Mouse (Mus musculus): ENCODE measurements around the gene Myh2. TPM values are rescaled to one million over a fixed set of nuclear protein-coding genes. Genes with fewer than 3 reads are reported as not detected.

Myh2 gene
- total RNA-seq (2021) (not detected), polyA plus RNA-seq (2012; rRNA removed) (not detected in 2 replicates)
- long read RNA-seq = 0 reads

DNA sequence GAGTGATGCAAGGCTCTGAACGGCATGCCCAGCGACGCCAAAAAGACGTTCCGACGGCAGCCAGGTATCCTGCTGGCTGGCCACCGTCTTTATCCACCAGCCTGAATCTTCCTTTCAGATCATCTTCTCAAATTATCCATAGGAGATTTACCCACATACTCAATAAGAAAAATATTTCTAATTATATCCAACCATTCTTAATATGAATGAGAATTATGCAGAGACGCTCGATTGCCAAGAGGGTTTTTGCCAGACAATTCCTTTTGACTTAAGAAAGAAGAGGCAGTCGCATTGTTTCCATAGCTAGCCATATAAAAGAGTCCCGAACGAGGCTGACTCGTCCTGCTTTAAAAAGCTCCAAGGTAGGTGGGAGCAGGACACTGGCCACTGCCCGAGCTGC, at the start of gene Myh2:
Gene Myh2 (plus strand): TSS at position 301 of the 400 bp plus-strand sequence.
- TF ChIP-seq POLR2A (IDR thresholded peaks at IDR 0.05; ENCODE audit: insufficient read depth, low read depth, low read length) (no peak), CTCF (IDR thresholded peaks at IDR 0.05) (no peak), EP300 (IDR thresholded peaks at IDR 0.05; ENCODE audit: insufficient read depth, low read depth, low read length) (no peak)
- intact Hi-C loops (cut with DNase I) = no loop called here
- H3K4me1 ChIP-seq (ENCODE audit: control insufficient read depth, insufficient read depth, low read length) = no peaks in the 10 kb centered on the region
- no peaks in the 10 kb centered on the region for H3K27me3 ChIP-seq (ENCODE audit: control insufficient read depth, insufficient read depth, low read length)
- 82% methylated on average over 14 of the region's 14 CpGs for WGBS
- no peak for DNase-seq
- no peaks in the 10 kb centered on the region for H3K36me3 ChIP-seq (ENCODE audit: control insufficient read depth, insufficient read depth, low read length)
- H3K9ac ChIP-seq (ENCODE audit: low read depth, low read length) = no peak within 1 kb of the TSS
- H3K27ac ChIP-seq = no peak within 1 kb of the TSS
- no peak within 1 kb of the TSS for H3K4me3 ChIP-seq
- no peaks in the 10 kb centered on the region for H3K79me2 ChIP-seq (replicated peaks; ENCODE audit: control insufficient read depth, insufficient read depth, low read length)

GRCm38 (mm10) chr11:67124943-67125342, 45.9 kb upstream of the Myh2 start:
- H3K4me1 ChIP-seq (ENCODE audit: control insufficient read depth, insufficient read depth, low read length) = no peaks in the 10 kb centered on the region
- DNase-seq = no peak
- intact Hi-C loops (cut with DNase I) = no loop called here
- H3K79me2 ChIP-seq (replicated peaks; ENCODE audit: control insufficient read depth, insufficient read depth, low read length) = no peaks in the 10 kb centered on the region
- H3K9ac ChIP-seq (ENCODE audit: low read depth, low read length) = no peak overlapping the region
- TF ChIP-seq EP300 (IDR thresholded peaks at IDR 0.05; ENCODE audit: insufficient read depth, low read depth, low read length) = no peak
- no peak for TF ChIP-seq CTCF (IDR thresholded peaks at IDR 0.05)
- TF ChIP-seq POLR2A (IDR thresholded peaks at IDR 0.05; ENCODE audit: insufficient read depth, low read depth, low read length) = no peak
- no peak overlapping the region for H3K27ac ChIP-seq
- no peaks in the 10 kb centered on the region for H3K27me3 ChIP-seq (ENCODE audit: control insufficient read depth, insufficient read depth, low read length)
- 81% methylated on average over 7 of the region's 7 CpGs for WGBS
- no peak overlapping the region for H3K4me3 ChIP-seq
- no peaks in the 10 kb centered on the region for H3K36me3 ChIP-seq (ENCODE audit: control insufficient read depth, insufficient read depth, low read length)

GRCm38 (mm10) chr11:67125361-67125760, 45.5 kb upstream of the Myh2 start:
- WGBS = 72% methylated on average over 17 of the region's 17 CpGs
- Histone ChIP-seq H3K27me3 (ENCODE audit: control insufficient read depth, insufficient read depth, low read length) (no peaks in the 10 kb centered on the region), H3K4me1 (ENCODE audit: control insufficient read depth, insufficient read depth, low read length) (no peaks in the 10 kb centered on the region), H3K9ac (ENCODE audit: low read depth, low read length) (no peak overlapping the region), H3K27ac (no peak overlapping the region), H3K4me3 (no peak overlapping the region), H3K79me2 (replicated peaks; ENCODE audit: control insufficient read depth, insufficient read depth, low read length) (no peaks in the 10 kb centered on the region), H3K36me3 (ENCODE audit: control insufficient read depth, insufficient read depth, low read length) (no peaks in the 10 kb centered on the region)
- no peak for TF ChIP-seq EP300 (IDR thresholded peaks at IDR 0.05; ENCODE audit: insufficient read depth, low read depth, low read length)
- TF ChIP-seq POLR2A (IDR thresholded peaks at IDR 0.05; ENCODE audit: insufficient read depth, low read depth, low read length) = no peak
- no peak for TF ChIP-seq CTCF (IDR thresholded peaks at IDR 0.05)
- DNase-seq = no peak
- intact Hi-C loops (cut with DNase I) = no loop called here

DNA sequence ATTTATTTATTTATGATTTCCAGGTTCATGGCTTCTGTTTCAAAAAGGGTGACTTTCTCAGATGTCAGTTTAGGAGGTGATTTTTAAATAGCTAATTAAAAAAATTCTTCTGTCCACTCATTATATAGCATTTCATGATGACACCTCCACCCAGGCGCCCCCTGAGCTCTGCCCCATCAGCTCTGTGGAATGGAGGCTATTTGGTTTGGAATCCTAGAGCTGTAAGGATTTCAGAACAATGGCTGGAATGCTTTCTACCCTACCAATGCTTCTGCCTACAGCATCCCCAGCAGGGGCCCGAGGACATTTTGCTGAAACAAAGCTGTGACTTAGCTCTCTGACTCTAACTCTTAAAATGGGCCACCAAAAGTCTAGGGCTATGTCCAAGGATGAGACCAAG, 37.3 kb upstream of the Myh2 start:
- no peak overlapping the region for H3K9ac ChIP-seq (ENCODE audit: low read depth, low read length)
- intact Hi-C loops (cut with DNase I) = no loop called here
- H3K36me3 ChIP-seq (ENCODE audit: control insufficient read depth, insufficient read depth, low read length) = no peaks in the 10 kb centered on the region
- no peak overlapping the region for H3K4me3 ChIP-seq
- H3K27ac ChIP-seq = no peak overlapping the region
- no peaks in the 10 kb centered on the region for H3K79me2 ChIP-seq (replicated peaks; ENCODE audit: control insufficient read depth, insufficient read depth, low read length)
- no peaks in the 10 kb centered on the region for H3K4me1 ChIP-seq (ENCODE audit: control insufficient read depth, insufficient read depth, low read length)
- no peaks in the 10 kb centered on the region for H3K27me3 ChIP-seq (ENCODE audit: control insufficient read depth, insufficient read depth, low read length)
- TF ChIP-seq CTCF (IDR thresholded peaks at IDR 0.05) (no peak), POLR2A (IDR thresholded peaks at IDR 0.05; ENCODE audit: insufficient read depth, low read depth, low read length) (no peak), EP300 (IDR thresholded peaks at IDR 0.05; ENCODE audit: insufficient read depth, low read depth, low read length) (no peak)
- WGBS = 73% methylated on average over 2 of the region's 2 CpGs
- DNase-seq = no peak

DNA sequence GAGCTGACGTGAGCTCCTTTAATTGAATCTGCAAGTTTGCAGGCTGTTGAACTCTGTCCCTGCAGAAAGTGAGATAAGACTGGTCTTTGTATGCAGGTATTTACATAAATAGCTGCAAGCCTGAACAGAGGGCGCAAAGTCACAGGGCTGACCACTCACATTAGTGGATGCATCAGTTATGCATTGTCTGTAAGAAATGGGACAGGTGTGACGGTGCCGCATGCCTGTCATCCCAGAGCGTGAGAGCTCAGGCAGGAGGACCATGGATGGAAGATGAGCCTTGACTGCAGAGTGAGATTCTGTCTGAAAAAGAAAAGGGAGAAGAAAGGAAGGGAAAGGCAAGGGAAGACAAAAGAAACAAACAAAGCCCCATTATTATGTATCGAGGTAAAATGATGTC, 36.2 kb upstream of the Myh2 start:
- H3K79me2 ChIP-seq (replicated peaks; ENCODE audit: control insufficient read depth, insufficient read depth, low read length) = no peaks in the 10 kb centered on the region
- H3K27ac ChIP-seq = no peak overlapping the region
- H3K9ac ChIP-seq (ENCODE audit: low read depth, low read length) = no peak overlapping the region
- TF ChIP-seq POLR2A (IDR thresholded peaks at IDR 0.05; ENCODE audit: insufficient read depth, low read depth, low read length) (no peak), CTCF (IDR thresholded peaks at IDR 0.05) (no peak), EP300 (IDR thresholded peaks at IDR 0.05; ENCODE audit: insufficient read depth, low read depth, low read length) (no peak)
- no peak overlapping the region for H3K4me3 ChIP-seq
- no peaks in the 10 kb centered on the region for H3K36me3 ChIP-seq (ENCODE audit: control insufficient read depth, insufficient read depth, low read length)
- intact Hi-C loops (cut with DNase I) = no loop called here
- no peak for DNase-seq
- WGBS = 78% methylated on average over 6 of the region's 6 CpGs
- no peaks in the 10 kb centered on the region for H3K27me3 ChIP-seq (ENCODE audit: control insufficient read depth, insufficient read depth, low read length)
- H3K4me1 ChIP-seq (ENCODE audit: control insufficient read depth, insufficient read depth, low read length) = no peaks in the 10 kb centered on the region

- intact Hi-C loops (cut with DNase I) = no loop called here
- TF ChIP-seq POLR2A (IDR thresholded peaks at IDR 0.05; ENCODE audit: insufficient read depth, low read depth, low read length) (no peak), EP300 (IDR thresholded peaks at IDR 0.05; ENCODE audit: insufficient read depth, low read depth, low read length) (no peak), CTCF (IDR thresholded peaks at IDR 0.05) (no peak)
Observed at GRCm38 (mm10) chr11:67135532-67135931, 35.3 kb upstream of the Myh2 start.

More at GRCm38 (mm10) chr11:67135532-67135931, 35.3 kb upstream of the Myh2 start:
- H3K27ac ChIP-seq = no peak overlapping the region
- no peaks in the 10 kb centered on the region for H3K79me2 ChIP-seq (replicated peaks; ENCODE audit: control insufficient read depth, insufficient read depth, low read length)
- no peaks in the 10 kb centered on the region for H3K4me1 ChIP-seq (ENCODE audit: control insufficient read depth, insufficient read depth, low read length)
- WGBS = 81% methylated on average over 2 of the region's 2 CpGs
- H3K4me3 ChIP-seq = no peak overlapping the region
- H3K27me3 ChIP-seq (ENCODE audit: control insufficient read depth, insufficient read depth, low read length) = no peaks in the 10 kb centered on the region
- H3K9ac ChIP-seq (ENCODE audit: low read depth, low read length) = no peak overlapping the region
- no peak for DNase-seq
- no peaks in the 10 kb centered on the region for H3K36me3 ChIP-seq (ENCODE audit: control insufficient read depth, insufficient read depth, low read length)

Data from heart, adult 2 months (tissue).